Mouse (Mus musculus) heart, postnatal 0 days (tissue): Measurements from ENCODE around the gene Cyb5r2.

Experiments used
- CTCF ChIP-seq: IDR thresholded peaks from 2 replicates; pipeline ENCODE4 v1.5.1; 2016; ENCODE audit warnings: antibody characterized with exemption, control low read depth, low read depth
- EP300 ChIP-seq: IDR thresholded peaks from 2 replicates; pipeline ENCODE4 v1.6.1; 2016; ENCODE audit warnings: antibody characterized with exemption, low read depth

DNA sequence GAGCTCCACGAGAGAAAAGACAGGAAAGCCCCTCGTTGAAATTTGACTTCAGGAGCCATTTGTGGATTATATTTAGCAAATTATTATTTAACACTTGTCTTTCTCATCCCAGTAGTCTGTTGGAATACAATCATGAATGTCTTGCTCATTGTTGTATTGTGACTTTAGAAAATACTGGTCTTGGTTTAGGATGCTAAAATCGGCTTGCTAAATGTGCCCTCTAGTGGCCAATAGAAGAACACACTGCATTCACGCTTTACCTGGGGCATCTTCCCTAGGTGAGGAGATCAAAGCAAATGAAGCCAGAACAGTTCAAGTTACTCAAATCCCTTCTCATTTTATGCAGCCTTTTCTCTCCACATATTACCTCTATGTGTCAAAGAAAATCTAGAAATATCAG, 21.8 kb upstream of the Cyb5r2 start:
- no peak for TF ChIP-seq EP300
- TF ChIP-seq CTCF = peak; percentile 70
